Mouse (Mus musculus) hindbrain, embryonic 14.5 days (tissue): ENCODE data around the gene Orai1. TPM values are rescaled to one million over a fixed set of nuclear protein-coding genes. Genes with fewer than 3 reads are reported as not detected.

Experiments used
- ATAC-seq: fragments of 200-750 bp; cut with Nextera tagmentation; 2 replicates; pipeline ENCODE4 v1.8.0; 2017; ENCODE audit warnings: moderate number of reproducible peaks, mild to moderate bottlenecking, moderate TSS enrichment, moderate library complexity; ENCODE audit not compliant: low FRiP score
- DNase-seq: peaks from one replicate; pipeline ENCODE4 v3.0.0-alpha.2; 2015; ENCODE audit warnings: low spot score
- H3K27ac ChIP-seq: fragments of 300-500 bp; sonication (generic); 2 replicates; pipeline ENCODE4 v1.5.1; 2014; ENCODE audit warnings: mild to moderate bottlenecking, moderate library complexity
- H3K27me3 ChIP-seq: fragments of 300-500 bp; sonication (generic); 2 replicates; pipeline ENCODE4 v1.6.1; 2014; ENCODE audit warnings: mild to moderate bottlenecking, low read length, mixed read lengths; ENCODE audit not compliant: control insufficient read depth, insufficient read depth
- H3K36me3 ChIP-seq: fragments of 300-500 bp; sonication (generic); replicated peaks from 2 replicates; pipeline ENCODE4 v1.6.1; 2014; ENCODE audit not compliant: control insufficient read depth, insufficient read depth
- H3K4me1 ChIP-seq: fragments of 300-500 bp; sonication (generic); replicated peaks from 2 replicates; pipeline ENCODE4 v1.6.1; 2014; ENCODE audit warnings: antibody characterized with exemption, low read length, mixed read lengths; ENCODE audit not compliant: control insufficient read depth, insufficient read depth
- H3K4me2 ChIP-seq: fragments of 300-500 bp; sonication (generic); replicated peaks from 2 replicates; pipeline ENCODE4 v1.6.1; 2014; ENCODE audit warnings: mild to moderate bottlenecking, moderate library complexity
- H3K4me3 ChIP-seq: fragments of 300-500 bp; sonication (generic); replicated peaks from 2 replicates; pipeline ENCODE4 v1.5.1; 2014; ENCODE audit warnings: mild to moderate bottlenecking, low read length
- H3K9ac ChIP-seq: fragments of 300-500 bp; sonication (generic); 2 replicates; pipeline ENCODE4 v1.6.1; 2014
- H3K9me3 ChIP-seq: fragments of 300-500 bp; sonication (generic); 2 replicates; pipeline ENCODE4 v1.6.1; 2016; ENCODE audit warnings: low read length; ENCODE audit not compliant: control insufficient read depth
- WGBS: fragments of 180-500 bp; shearing (Covaris S2); extraction: QIAGEN DNeasy Blood & Tissue Kit; methylation state at CpG from one replicate; pipeline ENCODE4 v1.1.7; 2014; 5-methylcytosine and 5-hydroxymethylcytosine counted together
- polyA plus RNA-seq: library from polyadenylated mRNA; unstranded; fragments of >200 nt; fragmentation: Nextera tagmentation; extraction: Ambion mirVana; gene quantifications from 2 replicates; pipeline ENCODE4 v1.2.1, GENCODE M21; 2014

The Orai1 gene
- polyA plus RNA-seq, 1 experiment from 2014 or later, result 18.0 TPM

DNA sequence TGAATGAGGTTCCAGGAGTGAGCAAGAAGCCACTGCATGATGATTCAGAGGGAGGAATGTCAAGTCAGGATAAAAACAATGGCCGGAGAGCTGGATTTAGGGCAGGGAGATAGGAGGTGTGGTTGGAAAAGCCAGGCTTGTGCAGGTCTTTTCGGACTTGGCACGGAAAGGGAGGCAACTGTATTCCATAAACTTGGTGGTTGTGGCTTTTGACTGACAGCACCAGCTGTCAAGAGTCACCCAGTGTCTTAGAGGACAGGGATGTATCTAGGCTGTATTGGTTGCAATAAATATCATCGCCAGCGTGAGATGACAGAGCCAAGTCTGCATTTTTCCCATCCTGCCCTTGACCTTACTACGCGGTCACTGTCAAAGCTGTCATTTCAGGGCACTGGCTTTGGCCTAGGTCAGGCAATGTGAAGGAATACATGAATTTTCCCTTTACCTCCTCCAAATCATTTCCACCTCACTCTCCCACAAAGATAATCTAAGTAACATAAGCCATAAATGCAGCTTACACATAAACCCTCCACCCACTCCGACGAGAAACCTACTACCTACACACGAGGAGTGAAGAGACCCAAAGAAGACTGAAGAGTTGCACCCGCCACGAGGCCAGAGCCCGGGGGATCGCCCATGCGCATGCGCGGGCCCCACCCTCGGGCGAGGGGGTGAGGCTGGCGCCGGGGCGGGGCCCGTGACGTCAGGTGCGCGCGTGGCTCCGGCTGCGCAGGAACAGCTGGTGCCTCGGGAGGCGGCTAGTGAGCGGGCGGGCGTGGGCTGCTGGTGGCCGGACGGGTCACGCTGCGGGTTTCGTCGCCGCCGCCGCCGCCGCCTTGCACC, 60.9 kb downstream of the Orai1 start:
- H3K9ac ChIP-seq, result peak overlapping the region; percentile 73
- ATAC-seq, result peak; percentile 92
- peak overlapping the region; percentile 98 for H3K4me2 ChIP-seq
- no peaks in the 10 kb centered on the region for H3K9me3 ChIP-seq
- DNase-seq, result peak; percentile 96
- no peaks in the 10 kb centered on the region for H3K36me3 ChIP-seq
- peak overlapping the region; percentile 68 for H3K4me3 ChIP-seq
- peak overlapping the region; percentile 65 for H3K27ac ChIP-seq
- no peaks in the 10 kb centered on the region for H3K27me3 ChIP-seq
- H3K4me1 ChIP-seq, result peaks cover 23% of the 10 kb centered on the region
- WGBS, result 9% methylated on average over 41 of the region's 45 CpGs

DNA sequence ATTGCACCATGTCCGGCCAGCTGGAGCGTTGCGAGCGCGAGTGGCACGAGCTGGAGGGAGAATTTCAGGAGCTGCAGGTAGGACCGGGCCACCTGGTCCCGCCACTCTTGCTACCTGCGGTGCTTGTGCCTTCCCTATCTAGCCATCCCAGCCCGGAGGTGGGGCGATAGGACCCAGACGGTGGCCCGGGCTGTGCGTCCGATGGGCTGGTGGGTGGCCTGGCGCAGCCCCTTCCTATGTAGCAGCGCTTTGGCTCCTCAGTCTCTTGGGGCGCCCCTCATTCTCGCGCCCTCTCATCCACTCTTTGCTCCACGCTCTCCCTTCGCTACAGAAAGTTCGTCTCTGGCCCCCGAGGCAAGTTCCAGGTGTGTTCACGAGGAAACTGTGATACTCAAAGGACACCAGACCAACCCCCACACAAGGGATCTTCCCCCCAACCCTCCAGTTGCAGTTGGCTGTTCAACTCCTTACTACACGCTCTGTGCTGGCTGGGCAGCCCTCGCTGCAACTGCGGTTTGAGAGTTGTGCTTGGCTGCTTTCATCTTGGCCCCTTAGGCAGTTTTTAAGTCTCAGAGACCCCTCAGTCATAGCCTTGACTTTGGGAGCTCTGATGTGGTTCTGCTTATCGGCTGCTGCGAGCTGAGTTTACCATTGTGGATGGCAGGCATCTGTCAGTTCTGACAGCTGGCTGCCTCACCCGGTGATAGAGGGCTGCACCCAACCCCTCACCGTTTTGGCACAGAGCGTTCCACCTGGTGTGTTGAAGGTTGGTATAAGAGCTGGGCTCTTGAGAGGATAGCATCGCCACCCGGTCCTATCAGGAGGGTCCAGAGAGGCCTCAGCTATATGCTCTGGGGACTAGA, 61.8 kb downstream of the Orai1 start:
- Histone ChIP-seq H3K27me3 (no peaks in the 10 kb centered on the region), H3K4me2 (peak overlapping the region; percentile 98), H3K9ac (peak overlapping the region; percentile 73), H3K4me3 (peak overlapping the region; percentile 68), H3K36me3 (no peaks in the 10 kb centered on the region), H3K27ac (peak overlapping the region; percentile 65), H3K4me1 (peaks cover 23% of the 10 kb centered on the region), H3K9me3 (no peaks in the 10 kb centered on the region)
- peak; percentile 87 for ATAC-seq
- DNase-seq, result peak; percentile 52
- WGBS, result 4% methylated on average over 32 of the region's 35 CpGs

- ATAC-seq, result no peak
- 90% methylated on average over 1 of the region's 1 CpGs for WGBS
- H3K4me3 ChIP-seq, result no peak overlapping the region
Measured at GRCm38 (mm10) chr5:123079568-123079967, 64.7 kb downstream of the Orai1 start.

DNA sequence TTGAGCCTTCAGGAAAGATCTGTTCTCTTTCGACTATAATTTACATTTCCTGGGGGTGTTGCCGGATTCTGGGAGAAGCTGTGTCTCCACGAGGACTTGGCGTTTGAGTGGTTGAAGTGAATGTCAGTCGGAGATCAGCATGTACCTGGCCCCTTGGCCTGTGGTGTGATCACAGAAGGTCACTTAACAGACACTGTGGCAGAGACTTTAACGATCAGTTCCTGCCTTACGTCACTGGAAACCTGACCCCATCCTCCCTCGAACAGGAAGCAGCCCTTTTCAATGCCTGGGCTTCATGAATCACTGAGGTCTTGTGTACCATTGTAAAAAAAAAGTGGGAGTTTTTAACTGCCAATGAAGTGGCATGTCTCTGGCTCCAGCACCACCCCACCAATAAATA, 65.2 kb downstream of the Orai1 start:
- Histone ChIP-seq H3K36me3 (no peaks in the 10 kb centered on the region), H3K9me3 (no peaks in the 10 kb centered on the region), H3K4me1 (peaks cover 23% of the 10 kb centered on the region), H3K27ac (no peak overlapping the region), H3K9ac (no peak overlapping the region), H3K4me3 (no peak overlapping the region), H3K4me2 (no peak overlapping the region), H3K27me3 (no peaks in the 10 kb centered on the region)
- no peak for ATAC-seq
- DNase-seq, result no peak
- 87% methylated on average over 8 of the region's 8 CpGs for WGBS

More at GRCm38 (mm10) chr5:123079568-123079967, 64.7 kb downstream of the Orai1 start:
- H3K4me1 ChIP-seq, result peaks cover 23% of the 10 kb centered on the region
- DNase-seq, result no peak
- H3K9me3 ChIP-seq, result no peaks in the 10 kb centered on the region
- H3K36me3 ChIP-seq, result no peaks in the 10 kb centered on the region
- no peak overlapping the region for H3K9ac ChIP-seq
- H3K27me3 ChIP-seq, result no peaks in the 10 kb centered on the region
- H3K4me2 ChIP-seq, result no peak overlapping the region
- H3K27ac ChIP-seq, result no peak overlapping the region

Other genes with a start within 250 kb of the Orai1 start
- 57.2 and 59.2 TPM in 2 replicates for gene Camkk2, start 235.7 kb upstream of the Orai1 start, polyA plus RNA-seq
- 487 and 525 TPM in 2 replicates for gene Anapc5, start 193.7 kb upstream of the Orai1 start, polyA plus RNA-seq
- 46.2 and 54.8 TPM in 2 replicates for gene Rnf34, start 165.0 kb upstream of the Orai1 start, polyA plus RNA-seq
- 80.8 and 87.1 TPM in 2 replicates for gene Kdm2b, start 25.3 kb upstream of the Orai1 start, polyA plus RNA-seq
- gene Morn3, start 31.9 kb downstream of the Orai1 start, polyA plus RNA-seq, result 0.79 TPM in 1 of 2 replicates, not detected in the other
- 13.0 and 14.0 TPM in 2 replicates for gene Tmem120b, start 53.3 kb downstream of the Orai1 start, polyA plus RNA-seq
- gene Rhof, start 117.6 kb downstream of the Orai1 start, polyA plus RNA-seq, result 13.0 and 17.5 TPM in 2 replicates
- 12.6 and 12.7 TPM in 2 replicates for gene Setd1b, start 127.1 kb downstream of the Orai1 start, polyA plus RNA-seq
- gene Psmd9, start 154.3 kb downstream of the Orai1 start, polyA plus RNA-seq, result 59.1 and 66.8 TPM in 2 replicates
- gene Hpd, start 167.7 kb downstream of the Orai1 start, polyA plus RNA-seq, result not detected in 2 replicates
- gene Wdr66, start 237.0 kb downstream of the Orai1 start, polyA plus RNA-seq, result 1.6 TPM in 2 replicates